Comparison of ENCODE assay signal across 8 mouse cellular contexts in the genomic region with DNA sequence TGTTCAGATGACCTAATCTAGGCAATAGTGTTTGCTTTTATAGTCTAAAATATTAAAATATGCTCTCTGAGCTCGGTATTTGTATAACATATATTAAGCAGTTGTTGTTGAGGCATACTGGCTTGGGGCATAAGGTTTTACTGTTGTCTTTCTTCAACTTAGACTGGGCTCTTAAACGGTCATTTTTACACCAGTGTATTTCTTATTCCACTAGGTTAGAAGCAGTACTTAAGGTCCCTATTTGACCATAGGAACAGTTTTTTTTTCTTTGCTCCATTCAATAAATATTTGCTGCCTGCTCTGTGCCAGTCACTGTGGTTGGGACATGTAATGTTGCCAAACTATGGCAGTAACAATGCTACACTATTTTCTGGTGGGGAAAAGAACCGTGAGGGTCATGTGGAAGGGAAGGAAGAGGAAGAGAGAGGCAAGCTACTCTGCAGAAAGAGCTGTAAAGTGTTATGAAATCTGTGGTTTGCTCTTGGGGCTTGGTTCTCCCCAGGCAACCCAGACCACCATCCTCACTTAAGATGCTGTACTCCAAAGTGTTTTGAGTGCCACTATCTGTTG. TPM values are rescaled to one million over a fixed set of nuclear protein-coding genes. Genes with fewer than 3 reads are reported as not detected.
DNase-seq lines count a peak whose midpoint lies in the region; ATAC-seq lines count a peak whose summit lies in the region.

No protein-coding gene starts in this region.

- peak; percentile 4 for DNase-seq in CD4-positive helper T cell, adult 2 months (ENCODE audit: low read depth, low spot score)
- DNase-seq in lung, postnatal 36 days: peak; percentile 51
- no peak for DNase-seq in adrenal gland, adult 2 months
- no peak for DNase-seq in right cerebral cortex, postnatal 10 days (ENCODE audit: low spot score in 2 of 2)
- DNase-seq in B cell, adult 2 months: no peak
- DNase-seq in gastrocnemius, adult 18-20 months (ENCODE audit: low spot score): no peak

- peak overlapping the region; percentile 72 for H3K4me2 ChIP-seq in hindbrain, embryonic 12.5 days (replicated peaks)

- no peak overlapping the region for H3K27ac ChIP-seq in brown adipose tissue, adult 24 weeks (replicated peaks; ENCODE audit: low read depth, low read length)
- H3K27ac ChIP-seq in hindbrain, embryonic 12.5 days: no peak overlapping the region

- ATAC-seq in hindbrain, embryonic 12.5 days (ENCODE audit: low FRiP score): no peak

- peaks cover 11% of the 10 kb centered on the region for H3K4me1 ChIP-seq in brown adipose tissue, adult 24 weeks (ENCODE audit: control insufficient read depth, insufficient read depth, insufficient read length, low read length)
- H3K4me1 ChIP-seq in hindbrain, embryonic 12.5 days: peaks cover 25% of the 10 kb centered on the region

- WGBS in hindbrain, embryonic 12.5 days: 34% methylated on average over 3 of the region's 3 CpGs

- H3K36me3 ChIP-seq in hindbrain, embryonic 12.5 days: no peaks in the 10 kb centered on the region

- peaks cover 15% of the 10 kb centered on the region; the same call in 1 of the 2 replicates for H3K27me3 ChIP-seq in hindbrain, embryonic 12.5 days

- H3K9ac ChIP-seq in hindbrain, embryonic 12.5 days: peak overlapping the region; percentile 99

- peak overlapping the region; percentile 77 for H3K4me3 ChIP-seq in brown adipose tissue, adult 24 weeks (ENCODE audit: insufficient read depth, low read depth, low read length)
- peak overlapping the region; percentile 96 for H3K4me3 ChIP-seq in hindbrain, embryonic 12.5 days

- H3K9me3 ChIP-seq in hindbrain, embryonic 12.5 days (replicated peaks): no peaks in the 10 kb centered on the region

RNA-seq across cellular contexts. Expression of a gene that starts 1.5 kb away (rescaled TPM):
- 78.5 and 97.9 TPM in 2 replicates for polyA plus RNA-seq in brown adipose tissue, adult 24 weeks (2012; ENCODE audit: insufficient read depth, insufficient read length, missing spikeins)
- polyA plus RNA-seq in hindbrain, embryonic 12.5 days (2016; fragmentation: Nextera tagmentation; extraction: Ambion mirVana): 84.2 and 84.3 TPM in 2 replicates
- total RNA-seq in adrenal gland, adult 2 months (2021): 100 to 1,000 TPM in 1 of 2 experiments, 10 to 100 TPM in 1; 78.9 to 102 TPM
- polyA plus RNA-seq in adrenal gland, adult 2 months (2012; rRNA removed): 114 and 129 TPM in 2 replicates
- total RNA-seq in gastrocnemius, adult 18-20 months (2021): 10 to 100 TPM; 47.8 to 53.2 TPM

Comparison
In these comparisons a context has a peak if more than half of its experiments do, and no peak if none do; other contexts are left out.
1. DNase-seq: peak in CD4-positive helper T cell, adult 2 months (single experiment) and lung, postnatal 36 days (single experiment); none in adrenal gland, adult 2 months (single experiment), right cerebral cortex, postnatal 10 days (0 of 2), B cell, adult 2 months (0 of 2) and gastrocnemius, adult 18-20 months (single experiment).